Mouse (Mus musculus): ENCODE measurements around the gene Fam173b. TPM values are rescaled to one million over a fixed set of nuclear protein-coding genes. Genes with fewer than 3 reads are reported as not detected.
A peak's percentile ranks its signal among the peaks of the same experiment; 100 is the strongest.

The Fam173b gene
- total RNA-seq, 4 experiments from 2014 or later = 11.4 to 16.8 (median 11.5) TPM

- DNase-seq (ENCODE audit: low spot score in 2 of 2) = peak; percentile 76 to 92
Measured at GRCm38 (mm10) chr15:31586519-31586918, 15.1 kb upstream of the Fam173b start.

DNA sequence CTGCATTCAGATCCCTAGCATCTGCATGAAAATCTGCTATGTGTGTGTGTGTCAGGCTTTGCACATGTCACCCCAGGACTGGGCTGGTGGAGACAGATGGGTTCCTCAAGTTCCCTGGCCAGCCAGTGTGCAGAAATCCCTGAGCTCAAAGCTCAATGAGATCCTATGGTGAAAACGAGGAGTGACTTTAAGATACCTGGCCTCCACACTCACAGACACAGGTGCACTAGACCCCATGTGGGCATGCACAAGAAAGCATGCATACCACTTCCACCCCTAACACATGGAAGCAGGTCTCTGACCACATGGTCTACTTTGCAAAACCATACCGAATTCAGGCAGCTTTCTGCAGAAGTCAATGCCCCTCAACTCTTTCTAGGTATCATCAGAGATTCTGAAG is 13.9 kb upstream of the Fam173b start:
- no peak for DNase-seq (ENCODE audit: low spot score in 2 of 2)

DNA sequence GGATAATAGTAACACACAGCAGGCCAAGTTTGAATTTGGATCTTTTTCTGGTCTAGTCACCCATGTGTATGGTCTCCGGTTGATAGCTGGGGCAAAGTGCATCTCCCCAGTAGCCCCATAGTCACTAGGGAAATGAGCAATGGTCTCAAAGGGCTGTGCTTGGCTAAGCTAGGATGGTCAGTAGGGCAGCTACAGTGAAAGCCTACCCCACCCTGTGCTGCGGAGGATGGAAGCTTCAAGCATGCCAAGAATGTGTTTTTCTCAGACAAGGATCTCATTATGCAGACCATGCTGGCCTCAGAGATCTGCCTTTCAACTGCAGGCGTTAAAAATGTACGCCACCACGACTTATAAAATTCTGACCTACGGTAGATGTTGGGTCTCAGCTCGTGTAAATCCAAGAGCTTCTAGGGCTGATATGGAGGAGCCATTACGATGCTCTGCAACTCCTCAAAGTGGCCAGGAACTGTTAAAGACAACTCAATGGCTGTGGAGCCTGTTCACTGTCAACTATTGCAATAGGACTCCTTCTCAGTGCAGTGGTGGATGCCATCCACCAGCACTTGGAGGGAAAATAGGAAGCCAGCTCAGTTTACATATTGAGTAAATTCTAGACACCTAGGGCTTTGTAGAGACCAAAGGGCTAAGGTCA is 12.5 kb upstream of the Fam173b start:
- no peak for DNase-seq (ENCODE audit: low spot score in 2 of 2)

- no peak for DNase-seq (ENCODE audit: low spot score in 2 of 2)
Measured at GRCm38 (mm10) chr15:31590176-31590575, 11.5 kb upstream of the Fam173b start.

GRCm38 (mm10) chr15:31592531-31592930 is 9.1 kb upstream of the Fam173b start:
- no peak for DNase-seq (ENCODE audit: low spot score in 2 of 2)

- DNase-seq (ENCODE audit: low spot score in 2 of 2) = peak in 1 of 2 experiments; percentile 51
Measured at GRCm38 (mm10) chr15:31594260-31594659, 7.4 kb upstream of the Fam173b start.

DNA sequence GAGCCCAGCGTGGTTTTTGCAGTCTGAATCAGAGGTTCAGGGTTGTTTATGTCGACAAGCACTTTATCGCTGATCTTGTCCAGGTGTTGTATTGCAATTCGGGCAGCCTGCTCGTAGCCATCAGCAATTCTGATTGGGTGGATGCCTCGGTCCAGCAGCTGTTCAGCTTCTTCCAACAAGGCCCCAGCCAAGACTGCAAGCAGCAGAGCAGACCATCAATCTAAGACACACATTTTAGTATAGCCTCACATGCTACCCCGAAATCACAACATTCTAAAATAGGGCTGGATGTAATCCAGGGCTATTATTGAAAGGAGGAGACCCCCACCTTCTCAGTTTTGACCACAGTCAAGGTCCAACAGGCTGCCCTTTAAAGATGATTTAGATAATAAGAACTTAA is 6.0 kb upstream of the Fam173b start:
- no peak for DNase-seq (ENCODE audit: low spot score in 2 of 2)

DNA sequence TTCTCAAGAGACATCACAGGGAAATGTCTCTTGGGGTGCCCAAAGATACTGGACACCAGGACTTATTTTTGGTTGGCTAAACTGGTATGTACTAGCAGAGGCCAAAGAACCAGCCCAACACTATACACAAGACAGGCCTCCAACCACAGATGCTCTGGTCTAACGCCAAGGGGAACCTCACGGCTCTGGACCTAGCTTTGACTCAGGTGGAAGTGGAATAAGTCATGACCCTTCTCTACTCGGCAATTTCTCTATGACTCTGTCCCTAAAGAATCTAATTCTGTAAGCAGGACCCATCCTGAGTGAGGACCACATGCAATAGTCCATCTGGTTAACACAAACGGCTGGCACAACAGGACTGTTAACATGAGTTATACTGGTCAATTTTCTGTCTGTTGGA is 1.8 kb upstream of the Fam173b start:
- DNase-seq (ENCODE audit: low spot score in 2 of 2) = no peak

GRCm38 (mm10) chr15:31601279-31601645 is 390 bp upstream of the Fam173b start:
- DNase-seq (ENCODE audit: low spot score in 2 of 2) = no peak

GRCm38 (mm10) chr15:31602426-31602825 is 774 bp downstream of the Fam173b start:
- peak in 1 of 2 experiments; percentile 65 for DNase-seq (ENCODE audit: low spot score in 2 of 2)

- DNase-seq (ENCODE audit: low spot score in 2 of 2) = no peak
Measured at GRCm38 (mm10) chr15:31603113-31603512, 1.5 kb downstream of the Fam173b start.

- DNase-seq (ENCODE audit: low spot score in 2 of 2) = no peak
Measured at GRCm38 (mm10) chr15:31606821-31607220, 5.2 kb downstream of the Fam173b start.

DNA sequence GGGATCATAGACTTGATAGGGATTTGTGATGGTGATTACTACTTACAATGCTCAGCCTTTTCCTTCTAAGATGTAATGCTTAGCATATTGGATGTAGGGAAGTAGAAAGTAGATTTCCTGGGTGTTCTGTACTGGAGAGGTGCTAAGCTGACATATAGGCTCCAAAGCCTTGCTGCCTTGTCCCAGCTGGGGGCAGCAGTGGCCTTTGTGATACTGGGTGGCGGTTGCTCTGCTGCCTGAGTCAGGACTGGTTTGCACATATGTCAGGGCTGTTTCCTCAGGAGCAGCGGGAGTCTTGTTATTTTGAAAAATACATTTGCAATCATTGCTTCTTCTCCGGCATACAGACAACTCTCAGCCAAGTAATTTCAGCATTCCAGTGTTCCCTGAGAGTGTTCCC is 9.4 kb downstream of the Fam173b start:
- DNase-seq (ENCODE audit: low spot score in 2 of 2) = no peak

GRCm38 (mm10) chr15:31611976-31612375 is 10.3 kb downstream of the Fam173b start:
- no peak for DNase-seq (ENCODE audit: low spot score in 2 of 2)

DNA sequence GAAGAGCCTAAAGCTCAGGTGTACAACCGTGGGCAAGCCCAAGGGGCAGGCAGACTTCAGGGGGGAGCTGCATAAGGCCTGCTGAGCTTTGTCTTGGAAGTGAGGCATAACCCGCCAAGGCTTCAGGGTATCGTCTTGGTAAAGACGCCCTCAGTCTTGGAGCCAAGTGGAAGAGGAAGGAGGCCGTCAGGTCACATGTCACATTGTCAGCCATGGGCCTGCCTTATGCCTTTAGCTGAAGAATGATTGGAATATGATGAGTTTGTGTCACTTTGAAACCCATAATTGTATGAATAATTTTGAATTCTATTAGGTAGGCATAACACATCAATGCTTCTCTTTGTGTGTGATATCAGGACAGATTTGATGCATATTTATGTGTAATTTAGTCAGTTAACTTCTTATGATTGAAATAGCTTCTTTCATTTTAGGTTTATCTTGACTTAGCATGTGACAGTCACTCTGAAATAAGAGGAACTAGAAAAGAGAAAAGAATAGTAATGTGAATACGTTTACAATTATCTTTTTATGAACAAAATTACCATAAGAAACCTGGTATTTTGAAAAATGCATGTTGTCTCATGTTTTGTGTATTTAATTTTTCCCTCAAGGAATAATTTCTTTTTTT is 12.3 kb downstream of the Fam173b start:
- no peak for DNase-seq (ENCODE audit: low spot score in 2 of 2)

- no peak for DNase-seq (ENCODE audit: low spot score in 2 of 2)
Measured at GRCm38 (mm10) chr15:31614666-31615065, 13.0 kb downstream of the Fam173b start.

GRCm38 (mm10) chr15:31617261-31617660 is 15.6 kb downstream of the Fam173b start:
- DNase-seq (ENCODE audit: low spot score in 2 of 2) = no peak

GRCm38 (mm10) chr15:31619521-31619920 is 17.9 kb downstream of the Fam173b start:
- no peak for DNase-seq (ENCODE audit: low spot score in 2 of 2)

GRCm38 (mm10) chr15:31627277-31628154 is 25.9 kb downstream of the Fam173b start:
- no peak for DNase-seq (ENCODE audit: low spot score in 2 of 2)

- DNase-seq (ENCODE audit: low spot score in 2 of 2) = no peak
Measured at GRCm38 (mm10) chr15:31628180-31628579, 26.5 kb downstream of the Fam173b start.

- no peak for DNase-seq (ENCODE audit: low spot score in 2 of 2)
Measured at GRCm38 (mm10) chr15:31629556-31629955, 27.9 kb downstream of the Fam173b start.

DNA sequence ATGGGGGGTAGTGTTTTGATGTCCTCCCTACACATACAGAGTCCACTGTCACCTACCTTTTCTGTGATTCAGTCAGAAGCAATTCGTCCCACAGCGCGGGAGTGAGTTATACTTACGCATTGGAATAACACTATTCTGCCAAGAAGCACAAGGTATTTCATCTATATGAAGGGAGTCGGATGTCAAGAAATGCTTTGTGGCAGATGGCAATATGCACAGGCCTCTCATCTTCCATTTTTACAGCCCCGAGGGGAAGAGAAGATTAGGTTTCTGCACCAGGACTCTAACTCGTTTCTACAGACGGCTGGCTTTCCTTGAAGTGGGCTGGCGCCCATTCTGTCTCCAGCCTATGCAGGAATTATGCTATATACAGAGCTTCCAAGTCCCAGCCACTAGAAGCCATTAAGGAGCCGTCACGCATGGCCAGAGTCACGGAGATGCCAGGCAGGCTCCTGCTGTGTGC is 29.8 kb downstream of the Fam173b start:
- no peak for DNase-seq (ENCODE audit: low spot score in 2 of 2)
